Mouse (Mus musculus) ZHBTc4 (cell line): ENCODE results near the gene Hint2.

Experiments used
- DNase-seq: peaks from one replicate; pipeline ENCODE4 v3.0.0-alpha.2; 2011; ENCODE audit warnings: low read depth, low spot score

Hint2 gene

GRCm38 (mm10) chr4:43656339-43657109 lies at the start of gene Hint2:
TSS of gene Hint2 (minus strand) at chr4:43656466.
- peak; percentile 99 for DNase-seq

DNA sequence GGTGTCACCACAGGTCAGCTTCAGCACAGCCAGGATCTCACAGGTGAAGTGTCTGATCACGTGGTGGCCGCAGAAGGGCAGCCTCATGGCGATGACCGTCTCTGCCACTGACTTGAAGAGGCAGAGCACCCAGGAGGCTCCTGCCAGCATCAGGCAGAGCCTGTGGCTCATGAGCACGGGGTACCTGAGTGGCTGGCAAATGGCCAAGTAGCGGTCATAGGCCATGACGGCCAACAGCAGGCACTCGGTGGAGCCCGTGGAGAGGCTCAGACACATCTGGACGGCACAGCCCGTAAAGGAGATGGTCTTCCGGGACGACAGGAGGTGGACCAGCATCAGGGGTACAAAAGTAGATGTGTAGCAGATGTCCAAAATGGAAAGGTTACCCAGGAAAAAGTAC lies 49.7 kb upstream of the Hint2 start:
- DNase-seq = no peak

- no peak for DNase-seq
Measured at GRCm38 (mm10) chr4:43703851-43704250, 47.6 kb upstream of the Hint2 start.

GRCm38 (mm10) chr4:43703439-43703838 lies 47.2 kb upstream of the Hint2 start:
- DNase-seq = peak; percentile 83

- no peak for DNase-seq
Measured at GRCm38 (mm10) chr4:43700707-43701106, 44.4 kb upstream of the Hint2 start, which contains the start of gene Olfr70. TSS of gene Olfr70 (minus strand) at chr4:43700807.

DNA sequence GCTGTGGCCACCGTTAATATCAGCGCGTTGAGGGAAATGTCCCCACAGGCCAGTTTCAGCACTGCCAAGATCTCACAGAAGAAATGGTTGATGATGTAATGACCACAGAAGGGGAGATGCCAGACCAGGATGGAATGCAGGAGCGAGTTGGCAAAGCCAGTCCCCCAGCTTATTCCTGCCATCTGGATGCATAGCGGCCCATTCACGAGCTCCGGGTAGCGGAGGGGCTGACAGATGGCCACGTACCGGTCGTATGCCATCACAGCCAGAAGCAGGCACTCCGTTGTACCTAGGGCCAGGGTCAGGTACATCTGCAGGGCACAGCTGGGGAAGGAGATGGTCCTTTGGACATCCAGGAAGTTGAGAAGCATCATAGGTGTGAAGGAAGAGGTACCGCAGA lies 40.3 kb upstream of the Hint2 start:
- no peak for DNase-seq

GRCm38 (mm10) chr4:43695249-43695671 lies 39.0 kb upstream of the Hint2 start:
- DNase-seq = peak; percentile 37

GRCm38 (mm10) chr4:43694439-43695248 lies 38.4 kb upstream of the Hint2 start:
- DNase-seq = no peak

DNA sequence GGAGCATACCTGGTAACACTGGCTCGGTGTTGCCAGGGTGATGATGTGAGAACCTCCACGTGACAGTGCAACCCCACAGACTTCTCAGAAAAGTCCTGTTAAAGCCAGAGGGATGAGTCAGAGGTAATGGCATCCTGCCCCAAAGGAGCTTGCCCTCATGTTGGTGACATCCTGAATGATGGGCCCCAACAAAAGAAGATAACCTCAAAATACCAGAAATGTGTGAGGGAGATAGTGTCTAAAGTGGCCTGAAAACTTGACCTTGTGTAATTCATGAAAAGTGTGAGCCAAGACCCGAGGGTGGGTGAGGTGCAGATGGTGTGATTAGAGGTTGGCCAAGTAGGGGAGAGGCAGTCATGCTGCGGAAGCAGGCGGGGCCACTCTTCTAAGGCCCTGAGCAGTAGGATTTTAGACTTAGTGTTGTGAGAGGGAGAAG lies 37.6 kb upstream of the Hint2 start:
- DNase-seq = peak; percentile 23

DNA sequence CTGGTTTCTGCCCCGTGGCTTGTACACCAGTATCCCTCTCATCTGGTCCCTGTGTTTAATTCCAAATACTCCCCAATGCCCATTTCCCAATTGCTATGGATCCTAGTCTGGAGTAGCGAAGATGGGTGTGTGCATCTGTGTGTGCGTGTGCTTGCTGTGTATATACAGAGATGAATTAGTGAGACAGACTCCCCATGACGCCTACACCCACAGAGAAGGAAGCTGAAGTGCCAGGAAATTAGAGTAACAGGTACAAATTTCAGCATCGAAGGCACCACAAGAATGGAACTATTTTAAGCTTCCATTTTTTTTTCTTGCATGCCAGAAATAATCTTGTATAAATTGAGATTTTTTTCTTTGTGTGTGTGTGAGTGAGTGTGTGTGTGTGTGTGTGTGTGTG lies 34.8 kb upstream of the Hint2 start:
- no peak for DNase-seq

DNA sequence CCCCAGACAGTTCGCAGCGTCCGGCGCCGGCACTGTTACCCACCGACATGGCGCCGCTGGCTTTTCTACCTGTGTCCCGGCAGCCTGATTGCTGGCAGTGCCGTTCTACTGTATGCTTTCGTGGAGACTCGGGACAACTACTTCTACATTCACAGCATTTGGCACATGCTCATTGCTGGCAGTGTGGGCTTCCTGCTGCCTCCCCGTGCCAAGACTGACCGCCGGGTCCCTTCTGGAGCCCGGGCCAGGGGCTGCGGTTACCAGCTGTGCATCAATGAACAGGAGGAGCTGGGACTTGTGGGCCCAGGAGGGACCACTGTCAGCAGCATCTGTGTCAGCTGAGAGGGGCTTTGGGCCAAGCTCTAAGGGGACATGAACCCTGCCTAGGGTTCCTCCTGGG lies 33.8 kb upstream of the Hint2 start:
- no peak for DNase-seq

DNA sequence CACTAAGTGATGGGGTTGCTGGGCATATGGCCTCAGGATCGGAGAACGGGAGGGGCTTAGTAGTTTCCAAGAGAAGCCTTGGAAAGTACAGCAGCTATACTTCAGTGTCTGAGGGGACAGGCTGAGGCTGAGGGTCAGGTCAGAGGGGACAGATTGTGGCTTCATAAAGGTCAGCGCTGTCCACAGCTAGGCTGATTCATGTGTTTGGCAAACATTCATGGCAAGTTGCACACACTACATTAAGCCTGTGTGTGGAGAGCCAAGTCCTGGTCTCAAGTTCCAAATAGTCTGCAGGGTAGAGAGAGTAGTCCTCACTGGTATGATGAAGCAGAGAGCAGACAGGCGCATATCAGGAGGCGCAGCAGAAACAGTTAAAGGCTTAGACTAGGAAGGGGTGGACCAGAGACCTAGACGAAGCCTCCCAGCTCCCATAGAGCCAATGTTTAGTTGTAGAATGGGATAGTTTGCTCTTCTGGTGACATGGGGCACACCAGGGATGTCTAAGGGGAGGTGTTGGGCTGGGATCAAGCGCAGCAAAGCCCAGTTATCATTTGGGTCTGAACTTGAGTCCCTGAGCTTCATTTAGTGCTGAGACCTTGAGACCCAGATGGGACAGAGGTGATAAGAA lies 23.3 kb upstream of the Hint2 start:
- DNase-seq = no peak

GRCm38 (mm10) chr4:43678541-43678940 lies 22.3 kb upstream of the Hint2 start:
- DNase-seq = no peak

GRCm38 (mm10) chr4:43675608-43676007 lies 19.3 kb upstream of the Hint2 start:
- peak; percentile 74 for DNase-seq

DNA sequence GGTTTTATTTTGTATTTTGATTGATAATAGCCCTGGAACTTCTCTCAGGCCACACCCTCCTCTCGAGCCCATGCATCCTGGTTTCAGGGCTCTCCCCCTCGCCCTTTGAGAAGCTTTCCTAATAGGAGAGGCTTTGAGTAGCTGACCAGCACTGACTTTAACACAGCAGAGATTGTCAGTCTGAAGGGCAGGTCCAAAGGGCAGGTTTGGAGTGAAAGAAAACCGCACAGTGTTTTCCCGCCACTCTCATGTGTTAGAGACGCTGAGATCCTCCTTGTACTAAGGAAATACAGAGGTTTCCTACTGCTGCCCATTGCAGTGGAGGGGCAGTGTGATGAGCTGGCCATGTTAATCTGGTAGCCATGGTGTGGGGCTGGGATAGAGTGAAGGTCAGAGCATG lies 18.7 kb upstream of the Hint2 start:
- no peak for DNase-seq

GRCm38 (mm10) chr4:43673703-43674102 lies 17.4 kb upstream of the Hint2 start:
- no peak for DNase-seq

DNA sequence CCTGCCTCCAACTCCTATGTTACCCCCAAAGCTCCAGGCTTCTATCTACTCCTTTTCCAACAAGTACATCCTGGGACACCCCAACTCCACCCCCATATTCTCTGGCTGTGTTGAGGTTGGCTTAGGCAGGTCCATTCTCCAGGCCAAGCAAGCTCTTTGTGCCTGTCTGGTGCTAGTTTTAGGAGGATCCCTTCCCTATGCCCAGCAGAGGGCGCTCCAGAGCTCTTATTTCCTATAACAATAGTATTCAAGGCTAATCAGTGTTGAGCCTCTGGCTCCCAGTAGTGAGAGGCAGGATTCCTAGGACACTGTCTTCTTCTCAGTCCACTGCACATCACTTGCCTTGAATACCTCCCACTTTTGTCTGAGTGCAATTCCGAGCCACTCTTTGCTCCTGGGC lies 15.8 kb upstream of the Hint2 start:
- peak; percentile 92 for DNase-seq

GRCm38 (mm10) chr4:43669428-43669794 lies 13.1 kb upstream of the Hint2 start:
- DNase-seq = no peak

- peak; percentile 94 for DNase-seq
Measured at GRCm38 (mm10) chr4:43668782-43669427, 12.6 kb upstream of the Hint2 start, which contains the start of the genes Tmem8b and Fam221b. TSS of gene Tmem8b (plus strand) at chr4:43668971. TSS of gene Fam221b (minus strand) at chr4:43669145.

GRCm38 (mm10) chr4:43666412-43666811 lies 10.1 kb upstream of the Hint2 start:
- DNase-seq = peak; percentile 46

GRCm38 (mm10) chr4:43657146-43657545 lies 880 bp upstream of the Hint2 start:
- peak; percentile 42 for DNase-seq
